Mouse (Mus musculus): Measurements from ENCODE around the gene Ifitm10. TPM values are rescaled to one million over a fixed set of nuclear protein-coding genes. Genes with fewer than 3 reads are reported as not detected.
"Not testable (repeated sequence)": the region's sequence is repeated elsewhere in the genome, so short reads cannot be mapped to it uniquely, and the experiment has no call there.

Gene Ifitm10
- total RNA-seq, 2 experiments from 2014 or later, result 0.48 to 2.1 TPM

GRCm38 (mm10) chr7:142282847-142283246 is 90.7 kb downstream of the Ifitm10 start:
- ATAC-seq (ENCODE audit: poor library complexity, severe bottlenecking), result not testable (repeated sequence)

GRCm38 (mm10) chr7:142279291-142279690 is 94.3 kb downstream of the Ifitm10 start:
- ATAC-seq (ENCODE audit: poor library complexity, severe bottlenecking), result not testable (repeated sequence)

- ATAC-seq (ENCODE audit: poor library complexity, severe bottlenecking), result peak; percentile 95
These were observed 95.4 kb downstream of the Ifitm10 start for GRCm38 (mm10) chr7:142278183-142278582.

Other genes starting within 250 kb of the Ifitm10 start
- gene Gm39115, start 237.7 kb downstream of the Ifitm10 start, total RNA-seq (2015), result not detected in 2 replicates
- gene Gm39115, start 237.7 kb downstream of the Ifitm10 start, total RNA-seq (2017), result not detected in 2 replicates
- gene Gm45337, start 229.1 kb downstream of the Ifitm10 start, total RNA-seq (2015), result not detected in 2 replicates
- gene Gm45337, start 229.1 kb downstream of the Ifitm10 start, total RNA-seq (2017), result not detected in 2 replicates
- not detected in 2 replicates for gene Gm29735, start 216.6 kb downstream of the Ifitm10 start, total RNA-seq (2015)
- not detected in 2 replicates for gene Gm29735, start 216.6 kb downstream of the Ifitm10 start, total RNA-seq (2017)
- gene Gm4553, start 208.0 kb downstream of the Ifitm10 start, total RNA-seq (2015), result not detected in 2 replicates
- gene Gm4553, start 208.0 kb downstream of the Ifitm10 start, total RNA-seq (2017), result not detected in 2 replicates
- not detected in 2 replicates for gene Krtap5-2, start 197.7 kb downstream of the Ifitm10 start, total RNA-seq (2015)
- gene Krtap5-2, start 197.7 kb downstream of the Ifitm10 start, total RNA-seq (2017), result not detected in 2 replicates
- gene Gm10153, start 183.4 kb downstream of the Ifitm10 start, total RNA-seq (2015), result not detected in 2 replicates
- gene Gm10153, start 183.4 kb downstream of the Ifitm10 start, total RNA-seq (2017), result not detected in 2 replicates
- not detected in 2 replicates for gene Krtap5-3, start 172.4 kb downstream of the Ifitm10 start, total RNA-seq (2015)
- gene Krtap5-3, start 172.4 kb downstream of the Ifitm10 start, total RNA-seq (2017), result not detected in 2 replicates
- not detected in 2 replicates for gene Gm7579, start 161.9 kb downstream of the Ifitm10 start, total RNA-seq (2015)
- not detected in 2 replicates for gene Gm7579, start 161.9 kb downstream of the Ifitm10 start, total RNA-seq (2017)
- not detected in 2 replicates for gene Krtap5-5, start 143.8 kb downstream of the Ifitm10 start, total RNA-seq (2015)
- gene Krtap5-5, start 143.8 kb downstream of the Ifitm10 start, total RNA-seq (2017), result not detected in 2 replicates
- gene Gm40460, start 132.7 kb downstream of the Ifitm10 start, total RNA-seq (2015), result not detected in 2 replicates
- gene Gm40460, start 132.7 kb downstream of the Ifitm10 start, total RNA-seq (2017), result not detected in 2 replicates
- not detected in 2 replicates for gene Gm2431, start 115.4 kb downstream of the Ifitm10 start, total RNA-seq (2015)
- gene Gm2431, start 115.4 kb downstream of the Ifitm10 start, total RNA-seq (2017), result not detected in 2 replicates
- gene Gm4559, start 99.4 kb downstream of the Ifitm10 start, total RNA-seq (2015), result not detected in 2 replicates
- gene Gm4559, start 99.4 kb downstream of the Ifitm10 start, total RNA-seq (2017), result not detected in 2 replicates
- gene Krtap5-1, start 76.6 kb downstream of the Ifitm10 start, total RNA-seq (2015), result not detected in 2 replicates
- gene Krtap5-1, start 76.6 kb downstream of the Ifitm10 start, total RNA-seq (2017), result not detected in 2 replicates
- not detected in 2 replicates for gene Krtap5-4, start 70.2 kb downstream of the Ifitm10 start, total RNA-seq (2015)
- not detected in 2 replicates for gene Krtap5-4, start 70.2 kb downstream of the Ifitm10 start, total RNA-seq (2017)
- not detected in 2 replicates for gene Gm49369, start 8.9 kb upstream of the Ifitm10 start, total RNA-seq (2015)
- 24.9 and 36.8 TPM in 2 replicates for gene Gm49369, start 8.9 kb upstream of the Ifitm10 start, total RNA-seq (2017)
- gene Ctsd, start 14.3 kb upstream of the Ifitm10 start, total RNA-seq (2015), result 193 and 197 TPM in 2 replicates
- 218 and 236 TPM in 2 replicates for gene Ctsd, start 14.3 kb upstream of the Ifitm10 start, total RNA-seq (2017)
- 0.39 TPM in 1 of 2 replicates, not detected in the other for gene Syt8, start 61.1 kb upstream of the Ifitm10 start, total RNA-seq (2015)
- gene Syt8, start 61.1 kb upstream of the Ifitm10 start, total RNA-seq (2017), result not detected in 2 replicates
- gene Tnni2, start 68.1 kb upstream of the Ifitm10 start, total RNA-seq (2015), result 18.8 and 20.9 TPM in 2 replicates
- 25.6 and 27.6 TPM in 2 replicates for gene Tnni2, start 68.1 kb upstream of the Ifitm10 start, total RNA-seq (2017)
- gene Lsp1, start 87.1 kb upstream of the Ifitm10 start, total RNA-seq (2015), result 1,220 and 1,304 TPM in 2 replicates
- 1,314 and 1,552 TPM in 2 replicates for gene Lsp1, start 87.1 kb upstream of the Ifitm10 start, total RNA-seq (2017)
- 1.4 and 1.5 TPM in 2 replicates for gene Tnnt3, start 125.1 kb upstream of the Ifitm10 start, total RNA-seq (2015)
- gene Tnnt3, start 125.1 kb upstream of the Ifitm10 start, total RNA-seq (2017), result 3.7 and 3.9 TPM in 2 replicates
- 3.8 and 12.3 TPM in 2 replicates for gene Mrpl23, start 158.9 kb upstream of the Ifitm10 start, total RNA-seq (2015)
- gene Mrpl23, start 158.9 kb upstream of the Ifitm10 start, total RNA-seq (2017), result 37.2 and 52.6 TPM in 2 replicates

Data from megakaryocyte, adult 5-6 weeks (primary cell).